Mouse (Mus musculus): ENCODE data around the gene Frmd4a. TPM values are rescaled to one million over a fixed set of nuclear protein-coding genes. Genes with fewer than 3 reads are reported as not detected.

Frmd4a gene
- polyA plus RNA-seq, 1 experiment = 4.2 TPM

GRCm38 (mm10) chr2:4036153-4036589 is 18.7 kb downstream of the Frmd4a start:
- Histone ChIP-seq H3K4me3 (ENCODE audit: low read depth, low read length) (no peak overlapping the region), H3K4me1 (ENCODE audit: control insufficient read depth, insufficient read depth, insufficient read length, low read length) (no peaks in the 10 kb centered on the region), H3K27ac (ENCODE audit: insufficient read depth, low read depth, low read length) (no peak overlapping the region), H3K36me3 (ENCODE audit: control insufficient read depth, insufficient read depth, low read length) (no peaks in the 10 kb centered on the region), H3K27me3 (ENCODE audit: control insufficient read depth, insufficient read depth, low read length) (no peaks in the 10 kb centered on the region)
- WGBS = 70% methylated on average over 4 of the region's 4 CpGs
- TF ChIP-seq CTCF (IDR thresholded peaks at IDR 0.05; ENCODE audit: extremely low read depth, insufficient read length, insufficient replicate concordance, low read depth, low read length) (no peak), POLR2A (IDR thresholded peaks at IDR 0.05; ENCODE audit: low read depth, low read length) (no peak)

GRCm38 (mm10) chr2:4036651-4037117 is 19.2 kb downstream of the Frmd4a start:
- Histone ChIP-seq H3K36me3 (ENCODE audit: control insufficient read depth, insufficient read depth, low read length) (no peaks in the 10 kb centered on the region), H3K27ac (ENCODE audit: insufficient read depth, low read depth, low read length) (no peak overlapping the region), H3K4me1 (ENCODE audit: control insufficient read depth, insufficient read depth, insufficient read length, low read length) (no peaks in the 10 kb centered on the region), H3K4me3 (ENCODE audit: low read depth, low read length) (no peak overlapping the region), H3K27me3 (ENCODE audit: control insufficient read depth, insufficient read depth, low read length) (no peaks in the 10 kb centered on the region)
- no peak for TF ChIP-seq CTCF (IDR thresholded peaks at IDR 0.05; ENCODE audit: extremely low read depth, insufficient read length, insufficient replicate concordance, low read depth, low read length)
- no peak for TF ChIP-seq POLR2A (IDR thresholded peaks at IDR 0.05; ENCODE audit: low read depth, low read length)
- 90% methylated on average over 8 of the region's 8 CpGs for WGBS

GRCm38 (mm10) chr2:4042009-4042408 is 24.5 kb downstream of the Frmd4a start:
- WGBS = 49% methylated on average over 3 of the region's 3 CpGs
- Histone ChIP-seq H3K4me1 (ENCODE audit: control insufficient read depth, insufficient read depth, insufficient read length, low read length) (no peaks in the 10 kb centered on the region), H3K4me3 (ENCODE audit: low read depth, low read length) (no peak overlapping the region), H3K27ac (ENCODE audit: insufficient read depth, low read depth, low read length) (no peak overlapping the region), H3K36me3 (ENCODE audit: control insufficient read depth, insufficient read depth, low read length) (no peaks in the 10 kb centered on the region), H3K27me3 (ENCODE audit: control insufficient read depth, insufficient read depth, low read length) (no peaks in the 10 kb centered on the region)
- TF ChIP-seq POLR2A (IDR thresholded peaks at IDR 0.05; ENCODE audit: low read depth, low read length) (no peak), CTCF (IDR thresholded peaks at IDR 0.05; ENCODE audit: extremely low read depth, insufficient read length, insufficient replicate concordance, low read depth, low read length) (no peak)

GRCm38 (mm10) chr2:4055481-4055880 is 38.0 kb downstream of the Frmd4a start:
- Histone ChIP-seq H3K27ac (ENCODE audit: insufficient read depth, low read depth, low read length) (no peak overlapping the region), H3K4me3 (ENCODE audit: low read depth, low read length) (no peak overlapping the region)

DNA sequence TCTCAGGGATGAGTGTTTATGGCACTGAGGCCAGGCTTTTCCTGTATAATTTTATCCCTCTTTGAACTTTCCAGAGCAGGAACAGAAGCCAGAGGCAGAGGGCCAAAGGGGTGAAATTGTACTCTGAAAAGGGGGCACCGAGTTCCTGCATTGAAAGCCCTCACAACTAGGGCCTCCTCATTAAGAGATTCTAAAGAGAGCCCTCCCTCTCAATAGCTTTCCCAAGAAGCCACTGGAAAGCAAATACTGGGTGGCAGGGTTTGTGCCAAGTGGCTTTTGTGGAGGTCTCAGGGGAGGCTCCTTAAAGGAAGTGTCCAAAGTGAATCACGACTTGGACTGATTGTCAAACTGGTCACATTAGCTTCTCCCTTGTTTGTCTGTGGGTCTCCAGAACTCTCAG is 43.2 kb downstream of the Frmd4a start:
- H3K27me3 ChIP-seq (ENCODE audit: control insufficient read depth, insufficient read depth, low read length) = no peaks in the 10 kb centered on the region
- H3K36me3 ChIP-seq (ENCODE audit: control insufficient read depth, insufficient read depth, low read length) = no peaks in the 10 kb centered on the region
- WGBS = 52% methylated on average over 2 of the region's 2 CpGs
- no peak overlapping the region for H3K4me3 ChIP-seq (ENCODE audit: low read depth, low read length)
- TF ChIP-seq CTCF (IDR thresholded peaks at IDR 0.05; ENCODE audit: extremely low read depth, insufficient read length, insufficient replicate concordance, low read depth, low read length) (no peak), POLR2A (IDR thresholded peaks at IDR 0.05; ENCODE audit: low read depth, low read length) (no peak)
- H3K4me1 ChIP-seq (ENCODE audit: control insufficient read depth, insufficient read depth, insufficient read length, low read length) = no peaks in the 10 kb centered on the region
- H3K27ac ChIP-seq (ENCODE audit: insufficient read depth, low read depth, low read length) = no peak overlapping the region

More at GRCm38 (mm10) chr2:4055481-4055880, 38.0 kb downstream of the Frmd4a start:
- no peak for TF ChIP-seq POLR2A (IDR thresholded peaks at IDR 0.05; ENCODE audit: low read depth, low read length)
- TF ChIP-seq CTCF (IDR thresholded peaks at IDR 0.05; ENCODE audit: extremely low read depth, insufficient read length, insufficient replicate concordance, low read depth, low read length) = no peak
- H3K36me3 ChIP-seq (ENCODE audit: control insufficient read depth, insufficient read depth, low read length) = no peaks in the 10 kb centered on the region
- H3K4me1 ChIP-seq (ENCODE audit: control insufficient read depth, insufficient read depth, insufficient read length, low read length) = no peaks in the 10 kb centered on the region
- H3K27me3 ChIP-seq (ENCODE audit: control insufficient read depth, insufficient read depth, low read length) = no peaks in the 10 kb centered on the region
- 49% methylated on average over 2 of the region's 2 CpGs for WGBS

- H3K4me3 ChIP-seq (ENCODE audit: low read depth, low read length) = no peak overlapping the region
- WGBS = 71% methylated on average over 7 of the region's 7 CpGs
- H3K27me3 ChIP-seq (ENCODE audit: control insufficient read depth, insufficient read depth, low read length) = no peaks in the 10 kb centered on the region
- no peaks in the 10 kb centered on the region for H3K36me3 ChIP-seq (ENCODE audit: control insufficient read depth, insufficient read depth, low read length)
- no peak overlapping the region for H3K27ac ChIP-seq (ENCODE audit: insufficient read depth, low read depth, low read length)
- TF ChIP-seq POLR2A (IDR thresholded peaks at IDR 0.05; ENCODE audit: low read depth, low read length) (no peak), CTCF (IDR thresholded peaks at IDR 0.05; ENCODE audit: extremely low read depth, insufficient read length, insufficient replicate concordance, low read depth, low read length) (no peak)
- H3K4me1 ChIP-seq (ENCODE audit: control insufficient read depth, insufficient read depth, insufficient read length, low read length) = no peaks in the 10 kb centered on the region
Observed at GRCm38 (mm10) chr2:4071831-4072230, 54.3 kb downstream of the Frmd4a start.

DNA sequence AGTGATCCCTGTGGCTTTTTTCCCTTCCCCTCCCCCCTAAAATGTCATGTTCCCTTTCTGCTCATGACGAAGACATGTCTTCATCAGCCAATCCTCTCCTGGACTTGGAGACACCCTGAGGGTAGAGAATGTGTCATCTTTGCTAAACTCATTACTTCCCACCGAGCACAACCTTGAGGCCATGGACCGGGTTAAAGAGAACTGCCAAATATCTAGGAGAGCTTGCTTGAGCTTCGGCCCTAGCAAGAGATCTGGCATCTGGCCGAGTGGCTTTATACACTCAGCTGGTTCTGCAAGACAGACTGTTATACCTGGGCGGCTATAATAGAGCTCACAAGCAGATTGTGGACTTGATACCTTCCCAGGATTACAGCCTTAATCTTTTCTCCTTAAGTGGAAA is 66.4 kb downstream of the Frmd4a start:
- TF ChIP-seq POLR2A (IDR thresholded peaks at IDR 0.05; ENCODE audit: low read depth, low read length) = no peak
- no peak for TF ChIP-seq CTCF (IDR thresholded peaks at IDR 0.05; ENCODE audit: extremely low read depth, insufficient read length, insufficient replicate concordance, low read depth, low read length)
- 63% methylated on average over 6 of the region's 6 CpGs for WGBS
- H3K27me3 ChIP-seq (ENCODE audit: control insufficient read depth, insufficient read depth, low read length) = no peaks in the 10 kb centered on the region
- H3K4me1 ChIP-seq (ENCODE audit: control insufficient read depth, insufficient read depth, insufficient read length, low read length) = no peaks in the 10 kb centered on the region
- H3K36me3 ChIP-seq (ENCODE audit: control insufficient read depth, insufficient read depth, low read length) = no peaks in the 10 kb centered on the region
- no peak overlapping the region for H3K27ac ChIP-seq (ENCODE audit: insufficient read depth, low read depth, low read length)
- no peak overlapping the region for H3K4me3 ChIP-seq (ENCODE audit: low read depth, low read length)
